Mouse (Mus musculus) bone marrow, adult 2 months (tissue): ENCODE data around the gene Hist1h1a.
A peak's percentile ranks its signal among the peaks of the same experiment; 100 is the strongest.
"Not testable (repeated sequence)": the region's sequence is repeated elsewhere in the genome, so short reads cannot be mapped to it uniquely, and the experiment has no call there.

Experiments used
- CTCF ChIP-seq: fragments of 200-500 bp; IDR thresholded peaks from 2 replicates; pipeline ENCODE4 v1.5.1; 2011; ENCODE audit warnings: low read length, control low read depth; ENCODE audit not compliant: control insufficient read depth, insufficient read depth
- POLR2A ChIP-seq: fragments of 200-500 bp; IDR thresholded peaks from 2 replicates; pipeline ENCODE4 v1.6.1; 2011; ENCODE audit warnings: low read depth, mild to moderate bottlenecking, control low read depth, low read length, borderline replicate concordance; ENCODE audit not compliant: control insufficient read depth

DNA sequence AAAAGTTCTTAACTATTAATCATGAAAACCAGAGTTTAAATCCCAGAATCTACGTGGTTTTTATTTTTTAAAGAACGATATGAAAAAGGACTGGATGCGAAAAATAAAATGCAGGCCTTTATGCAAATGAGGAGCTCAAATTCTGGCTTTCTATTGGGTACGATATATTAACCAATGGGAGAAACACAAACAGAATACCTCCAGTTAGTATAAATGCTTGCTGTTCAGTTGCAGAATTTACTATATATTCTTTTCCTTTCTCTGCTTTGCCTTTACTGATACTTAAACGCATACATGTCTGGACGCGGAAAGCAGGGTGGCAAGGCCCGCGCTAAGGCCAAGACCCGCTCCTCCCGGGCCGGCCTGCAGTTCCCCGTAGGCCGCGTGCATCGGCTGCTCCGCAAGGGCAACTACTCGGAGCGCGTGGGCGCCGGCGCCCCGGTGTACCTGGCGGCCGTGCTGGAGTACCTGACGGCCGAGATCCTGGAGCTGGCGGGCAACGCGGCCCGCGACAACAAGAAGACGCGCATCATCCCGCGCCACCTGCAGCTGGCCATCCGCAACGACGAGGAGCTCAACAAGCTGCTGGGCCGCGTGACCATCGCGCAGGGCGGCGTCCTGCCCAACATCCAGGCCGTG lies 12.5 kb upstream of the Hist1h1a start, which contains the start of gene Hist1h2ab:
- peak; percentile 98 for TF ChIP-seq POLR2A
- TF ChIP-seq CTCF = not testable (repeated sequence)
